Mouse (Mus musculus) heart, embryonic 16.5 days (tissue): ENCODE results near the gene Gm3164. TPM values are rescaled to one million over a fixed set of nuclear protein-coding genes. Genes with fewer than 3 reads are reported as not detected.
A peak's percentile ranks its signal among the peaks of the same experiment; 100 is the strongest.
"Not testable (repeated sequence)": the region's sequence is repeated elsewhere in the genome, so short reads cannot be mapped to it uniquely, and the experiment has no call there.

Experiments used
- ATAC-seq: fragments of 200-750 bp; cut with Nextera tagmentation; replicated peaks from 2 replicates; pipeline ENCODE4 v1.8.0; 2017; ENCODE audit warnings: moderate number of reproducible peaks; ENCODE audit not compliant: insufficient read depth, low FRiP score; ENCODE audit errors: extremely low read depth
- H3K27ac ChIP-seq: fragments of 300-500 bp; sonication (generic); 2 replicates; pipeline ENCODE4 v1.5.1; 2014; ENCODE audit warnings: mild to moderate bottlenecking, low read length, control low read depth, moderate library complexity
- H3K27me3 ChIP-seq: fragments of 300-500 bp; sonication (generic); 2 replicates; pipeline ENCODE4 v1.6.1; 2014; ENCODE audit warnings: low read length, mixed read lengths; ENCODE audit not compliant: control insufficient read depth, insufficient read depth
- H3K36me3 ChIP-seq: fragments of 300-500 bp; sonication (generic); 2 replicates; pipeline ENCODE4 v1.6.1; 2014; ENCODE audit not compliant: control insufficient read depth, insufficient read depth
- H3K4me1 ChIP-seq: fragments of 300-500 bp; sonication (generic); 2 replicates; pipeline ENCODE4 v1.6.1; 2014; ENCODE audit warnings: low read length, mixed read lengths; ENCODE audit not compliant: control insufficient read depth, insufficient read depth
- H3K4me2 ChIP-seq: fragments of 300-500 bp; sonication (generic); 2 replicates; pipeline ENCODE4 v1.6.1; 2014; ENCODE audit warnings: low read depth, mild to moderate bottlenecking, control low read depth, low read length
- H3K4me3 ChIP-seq: fragments of 300-500 bp; sonication (generic); 2 replicates; pipeline ENCODE4 v1.5.1; 2014; ENCODE audit warnings: mild to moderate bottlenecking, control low read depth, low read length
- H3K9ac ChIP-seq: fragments of 300-500 bp; sonication (generic); 2 replicates; pipeline ENCODE4 v1.6.1; 2014; ENCODE audit warnings: low read length, control low read depth
- H3K9me3 ChIP-seq: fragments of 300-500 bp; sonication (generic); replicated peaks from 2 replicates; pipeline ENCODE4 v1.6.1; 2016; ENCODE audit warnings: low read length; ENCODE audit not compliant: control insufficient read depth
- WGBS: fragments of 180-500 bp; shearing (Covaris S2); extraction: QIAGEN DNeasy Blood & Tissue Kit; methylation state at CpG from one replicate; pipeline ENCODE4 v1.1.7; 2014; 5-methylcytosine and 5-hydroxymethylcytosine counted together
- polyA plus RNA-seq: library from polyadenylated mRNA; unstranded; fragments of >200 nt; fragmentation: Nextera tagmentation; extraction: Ambion mirVana; gene quantifications from 2 replicates; pipeline ENCODE4 v1.2.1, GENCODE M21; 2015

The Gm3164 gene
- 0.27 and 0.37 TPM in 2 replicates for polyA plus RNA-seq

GRCm38 (mm10) chr14:4414965-4415835 is at the start of gene Gm3164:
Gm3164 (plus strand) TSS chr14:4415448.
- not testable (repeated sequence) for ATAC-seq, H3K36me3 ChIP-seq, H3K9ac ChIP-seq, H3K27me3 ChIP-seq, H3K9me3 ChIP-seq, H3K27ac ChIP-seq, H3K4me1 ChIP-seq
- peak within 1 kb of the TSS; percentile 55 for H3K4me2 ChIP-seq
- under 1% methylated on average over 21 of the region's 59 CpGs for WGBS
- peak within 1 kb of the TSS; percentile 35 for H3K4me3 ChIP-seq

- not testable (repeated sequence) for ATAC-seq, H3K9me3 ChIP-seq, H3K4me3 ChIP-seq, H3K4me2 ChIP-seq, H3K27me3 ChIP-seq, H3K36me3 ChIP-seq, H3K4me1 ChIP-seq, H3K9ac ChIP-seq, H3K27ac ChIP-seq
- 94% methylated on average over 3 of the region's 3 CpGs for WGBS
Observed at GRCm38 (mm10) chr14:4368991-4369390, 46.3 kb upstream of the Gm3164 start.

- H3K9ac ChIP-seq, H3K4me3 ChIP-seq, H3K9me3 ChIP-seq, H3K27me3 ChIP-seq, H3K4me2 ChIP-seq, H3K36me3 ChIP-seq, H3K27ac ChIP-seq, ATAC-seq, H3K4me1 ChIP-seq: not testable (repeated sequence)
- 49% methylated on average over 2 of the region's 3 CpGs for WGBS
Observed at GRCm38 (mm10) chr14:4369691-4370090, 45.6 kb upstream of the Gm3164 start.

- H3K9ac ChIP-seq = not testable (repeated sequence)
Observed at GRCm38 (mm10) chr14:4377871-4378270, 37.4 kb upstream of the Gm3164 start.

GRCm38 (mm10) chr14:4385606-4386005 is 29.6 kb upstream of the Gm3164 start:
- not testable (repeated sequence) for H3K27ac ChIP-seq, H3K4me3 ChIP-seq, H3K9me3 ChIP-seq, H3K4me2 ChIP-seq, H3K27me3 ChIP-seq, H3K9ac ChIP-seq, ATAC-seq, H3K36me3 ChIP-seq, H3K4me1 ChIP-seq

More at GRCm38 (mm10) chr14:4377871-4378270, 37.4 kb upstream of the Gm3164 start:
- H3K36me3 ChIP-seq, H3K4me2 ChIP-seq, ATAC-seq, H3K4me3 ChIP-seq, H3K4me1 ChIP-seq, H3K9me3 ChIP-seq, H3K27ac ChIP-seq, H3K27me3 ChIP-seq: not testable (repeated sequence)

- not testable (repeated sequence) for H3K27ac ChIP-seq, H3K9me3 ChIP-seq, H3K27me3 ChIP-seq, H3K4me3 ChIP-seq, H3K4me2 ChIP-seq, ATAC-seq, H3K4me1 ChIP-seq, H3K36me3 ChIP-seq, H3K9ac ChIP-seq
- 79% methylated on average over 2 of the region's 6 CpGs for WGBS
Observed at GRCm38 (mm10) chr14:4392841-4393530, 22.3 kb upstream of the Gm3164 start.

- H3K9me3 ChIP-seq, H3K36me3 ChIP-seq, H3K9ac ChIP-seq, H3K27me3 ChIP-seq, H3K4me2 ChIP-seq, ATAC-seq, H3K4me1 ChIP-seq, H3K4me3 ChIP-seq, H3K27ac ChIP-seq: not testable (repeated sequence)
- WGBS = 33% methylated on average over 1 of the region's 3 CpGs
Observed at GRCm38 (mm10) chr14:4397226-4397625, 18.0 kb upstream of the Gm3164 start, which contains the start of gene Gm3159. Gm3159 (plus strand) TSS chr14:4397526.

GRCm38 (mm10) chr14:4398624-4399023 is 16.6 kb upstream of the Gm3164 start:
- not testable (repeated sequence) for H3K27me3 ChIP-seq, H3K9me3 ChIP-seq, H3K4me3 ChIP-seq, H3K36me3 ChIP-seq, H3K4me2 ChIP-seq, H3K27ac ChIP-seq, ATAC-seq, H3K9ac ChIP-seq, H3K4me1 ChIP-seq

- WGBS = 77% methylated on average over 5 of the region's 5 CpGs
- H3K4me1 ChIP-seq, H3K4me3 ChIP-seq, H3K9me3 ChIP-seq, ATAC-seq, H3K27ac ChIP-seq, H3K4me2 ChIP-seq, H3K27me3 ChIP-seq, H3K9ac ChIP-seq, H3K36me3 ChIP-seq: not testable (repeated sequence)
Observed at GRCm38 (mm10) chr14:4400115-4400789, 15.0 kb upstream of the Gm3164 start.
